Mouse (Mus musculus): Measurements from ENCODE around the gene Umad1.

GRCm38 (mm10) chr6:8271047-8271446 lies 12.0 kb downstream of the Umad1 start:
- TF ChIP-seq EP300 (IDR thresholded peaks at IDR 0.05; ENCODE audit: low read depth) (no peak), CTCF (IDR thresholded peaks at IDR 0.05; ENCODE audit: low read depth) (no peak)
